Mouse (Mus musculus) hindbrain, embryonic 12.5 days (tissue): ENCODE results near the gene Cdc42se1. TPM values are rescaled to one million over a fixed set of nuclear protein-coding genes. Genes with fewer than 3 reads are reported as not detected.

Source experiments
- ATAC-seq: fragments of 200-750 bp; cut with Nextera tagmentation; 2 replicates; pipeline ENCODE4 v1.8.0; 2017; ENCODE audit warnings: moderate TSS enrichment; ENCODE audit not compliant: low FRiP score
- H3K27ac ChIP-seq: fragments of 300-500 bp; sonication (generic); 2 replicates; pipeline ENCODE4 v1.5.1; 2016; ENCODE audit warnings: mild to moderate bottlenecking
- H3K27me3 ChIP-seq: fragments of 300-500 bp; sonication (generic); 2 replicates; pipeline ENCODE4 v1.6.1; 2016; ENCODE audit warnings: mild to moderate bottlenecking
- H3K36me3 ChIP-seq: fragments of 300-500 bp; sonication (generic); 2 replicates; pipeline ENCODE4 v1.6.1; 2016; ENCODE audit warnings: mild to moderate bottlenecking
- H3K4me1 ChIP-seq: fragments of 300-500 bp; sonication (generic); 2 replicates; pipeline ENCODE4 v1.6.1; 2016
- H3K4me2 ChIP-seq: fragments of 300-500 bp; sonication (generic); replicated peaks from 2 replicates; pipeline ENCODE4 v1.6.1; 2016; ENCODE audit warnings: mild to moderate bottlenecking
- H3K4me3 ChIP-seq: fragments of 300-500 bp; sonication (generic); 2 replicates; pipeline ENCODE4 v1.5.1; 2016; ENCODE audit warnings: mild to moderate bottlenecking
- H3K9ac ChIP-seq: fragments of 300-500 bp; sonication (generic); 2 replicates; pipeline ENCODE4 v1.6.1; 2016; ENCODE audit warnings: mild to moderate bottlenecking, moderate library complexity
- H3K9me3 ChIP-seq: fragments of 300-500 bp; sonication (generic); replicated peaks from 2 replicates; pipeline ENCODE4 v1.6.1; 2016; ENCODE audit warnings: mild to moderate bottlenecking
- whole genome bisulfite sequencing: fragments of 180-500 bp; shearing (Covaris S2); methylation state at CpG from one replicate; pipeline ENCODE4 v1.1.7; 2016; 5-methylcytosine and 5-hydroxymethylcytosine counted together
- polyA plus RNA-seq: library from polyadenylated mRNA; unstranded; fragments of >200 nt; fragmentation: Nextera tagmentation; extraction: Ambion mirVana; gene quantifications from 2 replicates; pipeline ENCODE4 v1.2.1, GENCODE M21; 2016

The Cdc42se1 gene
- polyA plus RNA-seq, 1 experiment from 2014 or later, result 91.7 TPM

GRCm38 (mm10) chr3:95282865-95283588 lies 54.5 kb downstream of the Cdc42se1 start:
- peak overlapping the region; percentile 78 for H3K9ac ChIP-seq
- peaks cover 27% of the 10 kb centered on the region for H3K4me1 ChIP-seq
- no peaks in the 10 kb centered on the region for H3K9me3 ChIP-seq
- H3K27me3 ChIP-seq, result no peaks in the 10 kb centered on the region
- H3K27ac ChIP-seq, result peak overlapping the region; percentile 98
- ATAC-seq, result peak; percentile 74
- H3K4me2 ChIP-seq, result peak overlapping the region; percentile 68
- H3K4me3 ChIP-seq, result peak overlapping the region; percentile 69
- peaks cover 8% of the 10 kb centered on the region for H3K36me3 ChIP-seq
- under 1% methylated on average over 50 of the region's 51 CpGs for WGBS

GRCm38 (mm10) chr3:95283589-95283941 lies 55.0 kb downstream of the Cdc42se1 start:
- Histone ChIP-seq H3K4me3 (peak overlapping the region; percentile 69), H3K27ac (peak overlapping the region; percentile 98), H3K9me3 (no peaks in the 10 kb centered on the region), H3K36me3 (peaks cover 13% of the 10 kb centered on the region), H3K4me2 (peak overlapping the region; percentile 68), H3K27me3 (no peaks in the 10 kb centered on the region), H3K4me1 (peaks cover 27% of the 10 kb centered on the region), H3K9ac (peak overlapping the region; percentile 78)
- 2% methylated on average over 7 of the region's 7 CpGs for WGBS
- no peak for ATAC-seq

GRCm38 (mm10) chr3:95284062-95284461 lies 55.5 kb downstream of the Cdc42se1 start:
- Histone ChIP-seq H3K27ac (no peak overlapping the region), H3K9ac (peak overlapping the region; percentile 78), H3K9me3 (no peaks in the 10 kb centered on the region), H3K36me3 (peaks cover 16% of the 10 kb centered on the region), H3K27me3 (no peaks in the 10 kb centered on the region), H3K4me2 (peak overlapping the region; percentile 68), H3K4me3 (peak overlapping the region; percentile 69), H3K4me1 (peaks cover 27% of the 10 kb centered on the region)
- no peak for ATAC-seq
- 5% methylated on average over 1 of the region's 1 CpGs for WGBS

- WGBS, result 87% methylated on average over 12 of the region's 12 CpGs
- Histone ChIP-seq H3K4me1 (peaks cover 24% of the 10 kb centered on the region), H3K4me3 (peak overlapping the region; percentile 69), H3K9ac (no peak overlapping the region; the same call in 1 of the 2 replicates), H3K4me2 (peak overlapping the region; percentile 68), H3K27me3 (no peaks in the 10 kb centered on the region), H3K36me3 (peaks cover 16% of the 10 kb centered on the region), H3K9me3 (no peaks in the 10 kb centered on the region), H3K27ac (no peak overlapping the region)
- ATAC-seq, result no peak
These were observed 56.2 kb downstream of the Cdc42se1 start for GRCm38 (mm10) chr3:95284501-95285281.

GRCm38 (mm10) chr3:95285390-95285789 lies 56.9 kb downstream of the Cdc42se1 start:
- H3K27ac ChIP-seq, result no peak overlapping the region
- H3K4me3 ChIP-seq, result no peak overlapping the region
- H3K36me3 ChIP-seq, result peaks cover 16% of the 10 kb centered on the region
- peaks cover 22% of the 10 kb centered on the region for H3K4me1 ChIP-seq
- H3K9me3 ChIP-seq, result no peaks in the 10 kb centered on the region
- H3K4me2 ChIP-seq, result no peak overlapping the region
- no peaks in the 10 kb centered on the region for H3K27me3 ChIP-seq
- 96% methylated on average over 5 of the region's 5 CpGs for WGBS
- H3K9ac ChIP-seq, result no peak overlapping the region
- ATAC-seq, result no peak

Other genes with a start within 250 kb of the Cdc42se1 start
- gene Zfp687, start 213.3 kb upstream of the Cdc42se1 start, polyA plus RNA-seq, result 31.8 and 32.8 TPM in 2 replicates
- 263 and 276 TPM in 2 replicates for gene Psmd4, start 186.1 kb upstream of the Cdc42se1 start, polyA plus RNA-seq
- 20.4 and 21.5 TPM in 2 replicates for gene Pip5k1a, start 121.8 kb upstream of the Cdc42se1 start, polyA plus RNA-seq
- 218 and 219 TPM in 2 replicates for gene Vps72, start 117.7 kb upstream of the Cdc42se1 start, polyA plus RNA-seq
- gene Tmod4, start 104.3 kb upstream of the Cdc42se1 start, polyA plus RNA-seq, result 0.81 and 0.99 TPM in 2 replicates
- 89.4 and 94.1 TPM in 2 replicates for gene Scnm1, start 94.7 kb upstream of the Cdc42se1 start, polyA plus RNA-seq
- 22.6 and 23.9 TPM in 2 replicates for gene Lysmd1, start 94.6 kb upstream of the Cdc42se1 start, polyA plus RNA-seq
- 2.1 and 2.6 TPM in 2 replicates for gene Tnfaip8l2, start 86.4 kb upstream of the Cdc42se1 start, polyA plus RNA-seq
- gene Sema6c, start 68.3 kb upstream of the Cdc42se1 start, polyA plus RNA-seq, result 59.5 and 68.7 TPM in 2 replicates
- gene Gabpb2, start 10.8 kb upstream of the Cdc42se1 start, polyA plus RNA-seq, result 10.1 and 10.8 TPM in 2 replicates
- gene Mllt11, start 3.4 kb downstream of the Cdc42se1 start, polyA plus RNA-seq, result 116 and 124 TPM in 2 replicates
- gene Gm128, start 12.9 kb downstream of the Cdc42se1 start, polyA plus RNA-seq, result 0.25 and 0.42 TPM in 2 replicates
- gene Bnipl, start 22.5 kb downstream of the Cdc42se1 start, polyA plus RNA-seq, result 1.0 and 1.1 TPM in 2 replicates
- 45.7 and 51.1 TPM in 2 replicates for gene Mindy1, start 52.6 kb downstream of the Cdc42se1 start, polyA plus RNA-seq
- gene Prune1, start 53.3 kb downstream of the Cdc42se1 start, polyA plus RNA-seq, result 37.0 and 37.9 TPM in 2 replicates
- gene Anxa9, start 78.4 kb downstream of the Cdc42se1 start, polyA plus RNA-seq, result 0.87 and 1.1 TPM in 2 replicates
- 115 TPM in 2 replicates for gene Cers2, start 86.1 kb downstream of the Cdc42se1 start, polyA plus RNA-seq
- 56.3 and 62.9 TPM in 2 replicates for gene Setdb1, start 128.5 kb downstream of the Cdc42se1 start, polyA plus RNA-seq
- gene 4930558C23Rik, start 174.1 kb downstream of the Cdc42se1 start, polyA plus RNA-seq, result not detected in 2 replicates
- gene Arnt, start 205.7 kb downstream of the Cdc42se1 start, polyA plus RNA-seq, result 34.3 and 37.7 TPM in 2 replicates